18 mouse cellular contexts compared by ENCODE assay signal in genomic region chr12:82089288-82089687, GRCm38 (mm10).
A peak's percentile ranks its signal among the peaks of the same experiment; 100 is the strongest.
DNase-seq lines count a peak whose midpoint lies in the region; TF ChIP-seq lines count a peak whose summit lies in the region.
"Had no signal": no experiment of that assay in that cellular context is flagged by ENCODE, and none has a peak within 500 bp of the region (broad histone marks: within the 10 kb centered on the region; RNA-seq: fewer than 3 reads in every experiment).

No protein-coding gene starts in this region.

- no peaks in the 10 kb centered on the region for H3K36me3 ChIP-seq in testis, adult 2 months (ENCODE audit: control insufficient read depth, insufficient read depth, low read length)
- H3K36me3 ChIP-seq: embryonic facial prominence, embryonic 12.5 days; heart, embryonic 13.5 days; limb, embryonic 10.5 days had no signal

- H3K4me3 ChIP-seq in layer of hippocampus, adult 2 months, result no peak overlapping the region
- no peak overlapping the region for H3K4me3 ChIP-seq in testis, adult 2 months (ENCODE audit: control insufficient read depth, low read depth, low read length)
- no peak overlapping the region for H3K4me3 ChIP-seq in bone marrow, adult 2 months (replicated peaks; ENCODE audit: control insufficient read depth, low read depth, low read length)
- H3K4me3 ChIP-seq: embryonic facial prominence, embryonic 12.5 days; heart, embryonic 13.5 days; limb, embryonic 10.5 days had no signal

- DNase-seq in layer of hippocampus, adult 2 months (ENCODE audit: low spot score in 2 of 2), result no peak
- no peak for DNase-seq in layer of hippocampus, adult 8-10 months (ENCODE audit: low spot score in 2 of 2)
- no peak for DNase-seq in testis, postnatal 10 days (ENCODE audit: low spot score)
- DNase-seq in thymus, adult 18-20 months, result no peak
- DNase-seq in thymus, postnatal 4 days, result no peak
- DNase-seq: cerebellum, adult 9-10 months; heart, postnatal 4 days; kidney, adult 9 months; kidney, postnatal 36 days; midbrain, embryonic 14.5 days; retina, postnatal 1 day; right cerebral cortex, postnatal 4 days; thymus, postnatal 25 days had no signal

- no peaks in the 10 kb centered on the region for H3K27me3 ChIP-seq in testis, adult 2 months (ENCODE audit: control insufficient read depth, insufficient read depth, low read length)
- H3K27me3 ChIP-seq: embryonic facial prominence, embryonic 12.5 days; heart, embryonic 13.5 days had no signal

- H3K4me1 ChIP-seq in testis, adult 2 months (ENCODE audit: control insufficient read depth, insufficient read depth, low read length), result peaks cover 3% of the 10 kb centered on the region
- no peaks in the 10 kb centered on the region for H3K4me1 ChIP-seq in bone marrow, adult 2 months (ENCODE audit: control insufficient read depth, insufficient read depth, low read length)

- no peak overlapping the region for H3K27ac ChIP-seq in layer of hippocampus, adult 2 months
- H3K27ac ChIP-seq in testis, adult 2 months (ENCODE audit: control insufficient read depth, insufficient read depth, low read depth, low read length), result no peak overlapping the region
- no peak overlapping the region for H3K27ac ChIP-seq in bone marrow, adult 2 months (ENCODE audit: control insufficient read depth, insufficient read depth, low read depth, low read length, poor library complexity)
- H3K27ac ChIP-seq: embryonic facial prominence, embryonic 12.5 days; heart, embryonic 13.5 days; limb, embryonic 10.5 days had no signal

- 81% methylated on average over 6 of the region's 6 CpGs for WGBS in bone marrow, adult 2 months

- TF ChIP-seq CTCF in layer of hippocampus, adult 2 months (conservative IDR thresholded peaks at IDR 0.05), result peak; percentile 36
- TF ChIP-seq CTCF in testis, adult 2 months (IDR thresholded peaks at IDR 0.05; ENCODE audit: control insufficient read depth, insufficient read depth, insufficient replicate concordance, low read depth, low read length), result peak; percentile 60; the same call in 1 of the 2 replicates
- peak; percentile 4; the same call in 1 of the 2 replicates for TF ChIP-seq CTCF in bone marrow, adult 2 months (IDR thresholded peaks at IDR 0.05; ENCODE audit: control insufficient read depth, insufficient read depth, low read length)

- TF ChIP-seq POLR2A in testis, adult 2 months (IDR thresholded peaks at IDR 0.05; ENCODE audit: control insufficient read depth, low read depth, low read length), result no peak
- TF ChIP-seq POLR2A in bone marrow, adult 2 months (IDR thresholded peaks at IDR 0.05; ENCODE audit: borderline replicate concordance, control insufficient read depth, low read depth, low read length), result no peak

Comparison
In these comparisons a context has a peak if more than half of its experiments do, and no peak if none do; other contexts are left out.
1. CTCF ChIP-seq: peak in every context shown above with its lines; median percentile 60 in testis, adult 2 months; 36 in layer of hippocampus, adult 2 months; 4 in bone marrow, adult 2 months.